Mouse (Mus musculus) spleen, adult 12 weeks (tissue): ENCODE measurements around the gene Nedd9.
A peak's percentile ranks its signal among the peaks of the same experiment; 100 is the strongest.

ENCODE experiments used
- DNase-seq: peaks from one replicate; pipeline ENCODE4 v3.0.0; 2022; ENCODE audit warnings: low spot score

The Nedd9 gene

DNA sequence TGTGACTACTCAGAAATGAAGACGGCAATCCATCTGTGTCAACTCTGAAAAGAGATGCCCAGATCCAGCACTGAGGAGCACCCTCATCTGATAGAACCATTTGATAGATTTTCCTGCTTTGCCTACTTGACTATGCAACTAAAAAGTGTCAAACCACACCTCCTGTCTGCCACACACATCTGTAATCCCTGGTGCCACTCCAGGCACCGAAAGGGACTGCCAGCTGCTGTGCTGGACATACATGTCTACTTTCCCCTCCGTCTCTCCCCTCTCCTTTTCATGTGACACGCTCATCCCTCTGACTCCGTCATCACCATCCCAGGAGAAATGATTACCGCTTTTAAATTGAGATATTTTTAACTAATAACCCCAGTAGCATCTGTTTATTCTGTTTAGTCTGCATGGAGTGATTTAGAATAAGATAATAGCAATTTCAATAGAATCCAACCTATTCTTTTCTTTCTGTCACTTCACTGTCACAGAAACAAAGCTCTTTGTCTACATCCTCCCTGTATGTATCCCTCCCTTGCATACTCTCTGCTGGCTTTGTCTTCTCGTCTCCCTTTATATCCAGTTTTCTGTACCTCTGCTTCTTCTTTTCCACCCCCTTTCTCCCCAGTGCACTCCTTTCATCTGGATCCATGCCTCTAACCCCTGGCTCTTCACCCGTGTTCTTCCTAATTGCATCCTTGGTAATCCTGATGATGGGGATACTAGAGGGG lies 5.0 kb upstream of the Nedd9 start:
- DNase-seq: no peak

DNA sequence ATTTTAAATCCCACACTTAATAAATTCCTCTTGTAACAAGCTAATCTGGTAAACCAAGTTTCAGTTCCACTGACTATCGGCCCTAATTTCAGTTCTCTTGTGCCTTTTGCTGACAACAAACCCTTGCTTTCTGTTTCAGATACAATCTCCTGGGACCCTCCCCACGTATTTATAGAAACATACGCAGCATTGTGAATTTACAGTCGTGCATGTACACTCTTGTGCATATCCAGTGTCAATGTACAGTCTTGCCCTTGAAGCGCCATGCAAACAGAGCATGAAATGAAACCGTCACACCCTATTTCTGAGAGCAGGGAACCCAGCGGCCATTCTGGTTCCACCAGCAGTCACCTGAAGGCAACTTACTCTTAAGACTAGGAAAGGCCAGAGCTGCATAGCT lies 4.4 kb upstream of the Nedd9 start:
- peak; percentile 22 for DNase-seq

DNA sequence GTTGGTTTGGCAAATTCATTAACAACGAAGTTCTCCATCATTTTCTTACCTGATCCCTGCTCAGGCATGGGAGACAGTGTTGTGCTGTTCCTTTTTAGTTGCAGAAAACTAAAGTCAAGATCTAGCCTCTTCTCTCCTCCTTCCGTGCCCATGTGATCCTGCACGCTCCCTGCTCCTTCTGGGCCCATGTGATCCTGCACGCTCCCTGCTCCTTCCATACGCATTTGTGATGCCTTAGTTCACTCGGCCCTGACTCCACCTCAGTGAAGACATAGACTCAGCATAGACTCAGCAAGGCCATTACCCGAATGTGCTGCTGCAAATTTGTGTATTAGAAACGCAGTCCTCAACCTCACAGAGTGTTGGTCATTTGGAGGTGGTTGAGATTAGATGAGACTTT lies 3.1 kb upstream of the Nedd9 start:
- DNase-seq: no peak

DNA sequence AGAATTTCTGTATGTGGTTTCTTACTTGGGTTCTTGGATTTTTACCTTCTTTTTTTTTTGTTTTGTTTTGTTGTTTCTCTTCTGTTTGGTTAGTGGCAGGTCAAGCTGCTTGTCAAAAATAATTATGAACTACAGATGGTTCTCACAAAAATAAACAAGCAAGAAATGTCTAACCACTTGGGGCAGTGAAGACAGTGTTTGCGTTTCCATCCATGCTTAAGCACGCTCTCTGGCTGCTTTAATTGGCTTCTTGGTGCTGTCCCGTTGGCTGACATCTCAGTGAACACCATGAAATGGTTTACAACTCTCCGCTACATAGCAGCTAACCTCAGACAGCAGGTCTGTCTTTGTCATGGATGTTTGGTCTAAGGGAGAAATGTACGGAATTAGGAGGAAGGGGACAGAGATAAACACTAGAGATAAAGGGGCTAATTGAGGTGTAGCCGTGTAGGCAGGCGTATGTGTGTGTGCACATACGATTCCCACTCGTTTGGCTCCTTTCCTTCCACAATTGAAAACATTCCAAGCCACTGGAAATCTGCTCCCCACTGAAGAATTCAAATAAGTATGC lies 2.6 kb upstream of the Nedd9 start:
- DNase-seq: no peak

DNA sequence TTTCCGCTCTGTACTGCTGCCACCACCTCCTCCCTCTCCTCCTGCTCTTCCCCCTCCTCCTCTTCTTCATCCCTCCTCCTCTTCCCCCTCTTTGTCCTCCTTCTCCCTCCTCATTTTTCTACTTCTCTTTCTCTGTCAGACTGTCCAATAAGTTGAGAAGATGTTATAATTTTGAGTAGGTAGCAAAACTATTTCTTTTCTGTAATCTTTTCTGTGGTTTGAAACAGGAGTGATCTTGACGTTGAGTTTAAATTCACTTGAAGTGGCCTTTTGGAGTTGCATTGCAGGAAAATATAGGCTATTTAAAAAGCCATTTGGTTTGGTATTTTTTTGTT lies 214 bp upstream of the Nedd9 start:
- DNase-seq: no peak

DNA sequence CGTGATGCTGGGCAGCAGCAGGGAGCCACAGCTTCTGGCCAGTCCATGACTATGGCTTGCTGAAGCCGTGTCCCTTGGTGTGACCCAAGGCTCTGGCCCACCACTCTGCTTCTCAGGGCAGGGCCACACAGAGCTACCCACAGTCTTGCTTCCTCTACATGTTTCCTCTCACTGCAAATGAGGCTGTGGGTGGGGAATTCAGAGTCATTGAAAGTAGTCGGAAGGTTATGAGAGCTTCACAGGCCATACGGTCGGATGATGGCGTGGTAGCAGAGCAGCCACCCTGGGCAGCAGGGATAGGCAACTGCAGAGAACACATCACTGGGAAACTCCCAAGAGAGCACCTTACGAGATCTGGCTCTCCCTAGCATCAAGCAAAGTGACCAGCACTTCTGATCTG lies 3.2 kb downstream of the Nedd9 start:
- DNase-seq: no peak

DNA sequence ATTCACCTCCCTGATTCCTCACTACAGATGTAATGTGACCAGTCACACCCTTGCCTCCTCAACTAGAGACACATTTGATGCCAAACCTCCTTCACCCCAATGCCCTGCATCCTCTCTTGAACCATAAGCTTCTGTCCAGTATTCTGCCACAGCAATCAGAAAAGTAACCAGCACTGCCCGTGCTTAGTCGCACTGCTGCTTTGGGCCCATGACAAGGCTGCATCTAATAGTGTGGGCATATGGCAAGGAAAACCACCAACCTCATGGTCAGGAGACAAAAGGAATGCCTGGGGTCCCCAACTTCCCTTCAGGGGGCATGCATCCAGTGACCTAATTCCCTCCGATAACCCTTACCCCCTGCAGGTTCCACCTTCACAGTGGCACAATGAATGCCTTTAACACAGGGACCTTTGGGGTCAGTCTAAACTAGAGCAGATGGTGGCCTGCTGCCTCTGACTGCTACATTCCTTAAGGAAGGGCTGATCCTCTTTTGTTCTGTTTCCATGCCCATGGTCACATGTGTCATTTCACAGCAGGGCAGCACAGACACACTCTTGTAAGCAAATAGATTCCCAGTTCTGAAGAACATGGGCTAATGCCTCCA lies 4.7 kb downstream of the Nedd9 start:
- DNase-seq: no peak

DNA sequence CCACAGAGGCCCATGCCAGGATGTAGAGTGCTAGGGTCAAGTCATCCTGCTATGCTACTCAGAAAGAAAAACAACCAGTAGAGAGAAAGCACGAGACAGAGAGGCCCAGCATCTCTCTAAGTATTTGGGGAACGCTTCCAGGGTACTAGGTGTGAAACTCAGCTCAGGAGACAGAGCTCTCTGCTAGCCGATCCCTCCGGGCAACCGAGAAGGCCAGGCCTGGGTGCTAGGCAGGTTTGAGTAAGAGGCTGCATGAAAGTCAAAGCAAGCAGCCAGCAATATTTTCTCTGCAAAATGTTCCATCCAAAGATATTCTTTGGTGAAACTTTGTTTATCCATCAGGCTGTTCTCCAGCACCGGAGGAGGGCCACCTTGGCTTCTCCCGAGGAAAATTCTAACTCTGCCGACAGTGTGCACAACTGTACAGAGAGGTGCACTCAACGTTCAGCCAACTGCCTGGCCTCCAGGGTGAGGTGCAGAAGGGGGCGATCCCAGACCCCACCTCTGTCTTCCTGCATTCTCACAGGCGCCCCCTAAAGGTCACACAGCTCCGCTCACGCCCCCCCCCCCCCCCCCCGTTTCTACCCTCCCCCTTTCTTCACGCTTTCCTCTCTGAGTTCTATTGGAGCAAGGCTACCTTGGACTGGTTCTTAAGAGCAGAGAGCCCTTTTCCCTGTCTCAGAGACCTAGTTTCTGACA lies 7.3 kb downstream of the Nedd9 start:
- no peak for DNase-seq

DNA sequence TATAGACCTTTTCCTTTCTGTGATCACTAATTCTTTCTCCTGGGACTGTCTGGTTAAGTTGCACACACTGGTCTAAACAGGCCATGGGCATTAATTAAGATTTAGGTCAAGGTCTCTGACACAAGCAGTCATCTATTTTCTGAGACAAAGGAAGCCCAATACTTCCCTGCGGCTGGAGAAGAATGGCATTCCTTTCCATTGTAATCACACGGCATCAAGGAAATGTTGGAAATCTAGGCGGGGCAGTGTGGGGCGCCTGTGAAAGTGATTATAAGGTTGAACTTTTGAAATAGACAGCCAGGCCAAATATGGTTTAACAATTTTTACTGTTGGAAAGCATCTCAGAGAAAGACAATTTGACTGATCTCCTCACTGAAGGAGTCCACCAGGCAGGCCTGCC lies 10.9 kb downstream of the Nedd9 start:
- DNase-seq: no peak

DNA sequence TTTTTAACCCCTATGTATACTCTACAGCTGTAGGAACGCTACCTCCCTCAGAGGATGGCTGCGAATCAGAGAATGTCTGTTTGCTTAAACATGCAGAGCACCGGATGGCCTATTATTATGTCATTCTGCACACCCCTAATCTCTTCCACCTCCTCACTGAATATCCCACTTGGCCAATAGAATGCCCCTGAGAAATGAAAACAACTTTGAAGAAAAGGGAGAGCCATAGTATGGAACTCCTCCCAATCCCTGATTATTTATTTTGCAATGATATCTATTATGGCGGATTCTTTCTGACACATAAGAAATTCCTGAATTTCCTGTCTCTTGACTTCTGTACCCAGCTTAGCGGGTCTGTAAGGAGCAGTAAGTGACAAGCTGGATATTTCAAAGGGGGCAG lies 12.8 kb downstream of the Nedd9 start:
- no peak for DNase-seq

DNA sequence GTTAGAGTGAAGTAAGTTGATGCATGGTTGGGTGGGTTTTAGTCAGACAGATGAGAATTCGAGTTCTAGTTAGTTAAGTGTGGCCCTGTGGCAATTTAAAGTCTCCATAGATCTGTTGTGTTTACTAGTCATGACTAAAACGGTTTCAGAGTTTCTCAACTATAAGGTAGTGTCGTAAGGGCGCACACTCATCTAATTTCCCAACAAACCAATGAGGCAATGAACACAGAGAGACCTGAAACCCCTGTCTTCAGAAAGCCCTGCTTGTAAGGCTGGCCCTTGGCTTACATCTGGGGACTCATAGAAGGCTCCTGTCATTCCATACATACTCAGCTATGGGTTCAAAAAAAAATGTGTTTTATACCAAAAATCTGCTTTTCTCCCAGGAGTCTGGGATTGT lies 13.7 kb downstream of the Nedd9 start:
- DNase-seq: no peak

DNA sequence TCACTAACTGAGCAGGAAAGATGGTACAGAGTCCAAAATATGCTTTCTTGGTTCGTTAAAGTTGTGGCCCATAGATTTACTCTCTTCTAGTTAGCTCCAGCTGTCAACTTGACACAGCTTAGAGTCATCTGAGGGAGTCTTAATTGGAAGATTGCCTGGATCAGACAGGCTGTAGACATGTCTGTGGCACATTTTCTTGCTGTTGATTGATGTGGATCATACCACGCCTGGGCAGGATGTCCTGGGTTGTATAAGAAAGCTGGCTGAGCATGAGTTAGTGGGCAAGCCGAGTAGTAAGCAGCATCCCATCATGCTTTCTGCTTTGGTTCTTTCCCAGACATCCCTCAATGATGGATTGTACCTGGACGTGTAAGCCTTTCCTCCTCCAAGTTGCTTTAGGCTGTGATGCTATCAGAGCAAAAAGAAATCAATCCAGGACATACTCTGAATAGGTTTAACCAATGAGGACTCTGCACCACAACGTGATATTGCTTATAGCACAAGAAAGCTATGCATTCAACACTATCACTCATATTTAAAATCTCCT lies 14.2 kb downstream of the Nedd9 start:
- DNase-seq: no peak

DNA sequence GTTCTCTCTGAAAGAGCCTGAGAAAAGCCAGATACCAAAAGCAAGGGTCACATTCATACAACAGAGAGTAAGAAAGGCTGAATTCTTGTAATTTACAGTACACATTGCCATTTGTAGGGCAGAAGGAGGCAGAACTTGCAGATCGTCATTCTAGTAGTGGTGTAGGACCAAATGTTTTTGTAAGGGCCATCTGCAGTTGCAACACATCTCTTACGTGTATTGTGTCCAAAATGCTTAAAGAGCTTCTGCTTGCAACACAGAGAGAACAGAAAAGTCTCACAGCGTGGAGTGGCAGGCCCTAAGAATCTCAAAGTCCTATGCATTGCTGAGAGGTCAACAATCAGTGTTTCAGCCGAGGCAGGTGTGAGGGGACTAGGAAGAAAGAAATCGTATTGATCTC lies 18.9 kb downstream of the Nedd9 start:
- DNase-seq: no peak

DNA sequence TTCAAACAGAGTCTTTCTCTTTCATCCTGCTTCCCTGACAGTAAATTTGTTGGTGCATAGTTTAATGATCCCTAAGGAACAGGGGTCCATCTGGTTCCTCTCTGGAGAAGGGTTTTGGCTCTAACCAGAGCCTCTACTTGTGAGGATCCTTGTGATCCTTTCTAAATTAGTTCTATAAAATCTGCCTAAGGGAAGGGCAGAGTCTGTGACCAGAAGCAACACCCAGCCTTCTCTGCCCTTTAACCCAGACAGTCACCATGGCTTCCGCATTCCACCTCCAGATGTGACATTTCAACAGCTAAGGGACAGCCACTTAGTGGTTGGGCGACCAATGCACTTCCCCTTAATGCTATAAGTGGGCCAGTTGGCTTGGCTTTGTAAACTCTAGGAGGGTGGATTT lies 20.1 kb downstream of the Nedd9 start:
- DNase-seq: no peak

DNA sequence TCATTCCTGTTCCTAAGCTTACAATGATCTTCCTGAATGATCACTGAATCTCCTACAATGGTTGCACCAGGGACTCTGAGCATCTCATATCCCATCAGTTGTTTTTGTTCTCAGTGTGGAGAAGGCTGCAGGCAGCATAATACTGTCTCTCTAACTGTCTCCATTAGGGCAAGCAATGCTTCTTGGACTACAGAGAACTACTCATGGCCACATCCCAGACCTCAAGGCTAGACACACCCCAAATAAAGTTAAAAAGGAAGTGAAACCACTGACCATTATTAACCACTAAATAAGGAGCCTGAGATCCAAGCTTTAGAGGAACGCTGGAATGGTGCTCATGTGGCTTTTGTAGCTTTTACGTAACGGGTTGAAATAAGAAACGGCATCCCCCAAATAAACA lies 20.5 kb downstream of the Nedd9 start:
- DNase-seq: no peak

DNA sequence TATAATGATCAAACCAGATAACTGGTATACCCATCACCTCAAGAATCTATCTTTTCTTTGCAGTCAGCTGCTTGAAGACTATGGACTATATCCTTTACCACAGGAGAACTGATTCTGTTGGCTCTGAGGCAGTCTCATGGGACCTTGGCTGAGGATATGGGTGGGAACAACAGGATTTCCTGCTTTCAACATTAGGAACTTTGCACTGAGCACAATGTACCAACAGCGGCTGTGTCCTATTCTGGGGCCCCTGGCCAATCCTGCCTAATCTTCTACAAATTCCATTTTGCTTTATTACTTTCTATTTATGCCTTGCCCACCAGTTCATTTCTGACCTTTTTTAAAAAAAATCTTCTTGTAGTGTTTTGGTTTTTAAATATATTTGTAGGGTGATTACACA lies 21.0 kb downstream of the Nedd9 start:
- DNase-seq: no peak

DNA sequence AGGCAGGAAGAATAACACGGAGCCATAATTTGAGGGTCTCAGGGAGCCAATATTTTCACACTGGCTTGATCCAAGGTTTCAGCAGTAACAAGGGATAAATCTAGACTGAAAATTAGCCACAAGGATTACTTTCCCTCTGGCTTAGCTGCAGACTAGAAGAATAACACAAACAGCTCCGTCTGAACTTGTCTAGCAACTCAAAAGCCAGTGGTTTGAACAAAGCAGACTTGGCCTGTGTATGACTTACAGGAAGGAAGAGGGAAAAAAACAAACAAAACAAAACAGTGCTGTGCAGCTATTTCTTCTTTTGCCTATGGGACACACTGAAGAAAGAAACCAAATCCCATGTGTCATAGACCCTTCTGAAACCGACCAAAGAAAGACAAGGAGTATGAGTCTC lies 25.7 kb downstream of the Nedd9 start:
- DNase-seq: no peak

DNA sequence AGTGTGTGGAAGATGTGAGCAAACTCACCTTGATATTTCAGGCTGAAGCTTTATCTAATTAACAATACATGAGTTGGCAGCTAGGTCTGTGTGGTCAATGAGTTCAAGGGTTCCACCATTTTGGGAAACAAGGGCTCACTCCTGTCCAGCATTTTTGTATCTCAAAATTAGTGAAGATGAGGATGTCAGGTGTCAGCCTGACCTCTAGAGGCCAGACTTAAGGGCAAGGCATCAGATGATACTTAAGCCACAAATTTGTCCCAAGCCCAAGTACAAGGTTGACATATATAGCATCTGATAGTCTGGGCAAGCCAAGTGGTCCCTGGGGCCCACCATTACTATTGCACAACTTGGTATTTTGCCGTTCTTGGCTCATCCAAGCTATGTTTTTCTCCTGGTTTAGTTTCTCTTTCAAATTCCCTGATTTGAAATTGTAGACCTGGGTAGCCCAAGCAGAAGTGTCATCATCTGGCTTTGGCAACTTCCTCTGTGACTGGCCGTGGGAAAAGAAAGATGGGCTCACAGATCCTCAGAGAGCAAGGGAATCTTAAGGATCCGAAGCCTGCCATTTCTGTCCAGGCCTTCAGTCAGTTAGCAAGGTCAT lies 27.4 kb downstream of the Nedd9 start:
- no peak for DNase-seq

DNA sequence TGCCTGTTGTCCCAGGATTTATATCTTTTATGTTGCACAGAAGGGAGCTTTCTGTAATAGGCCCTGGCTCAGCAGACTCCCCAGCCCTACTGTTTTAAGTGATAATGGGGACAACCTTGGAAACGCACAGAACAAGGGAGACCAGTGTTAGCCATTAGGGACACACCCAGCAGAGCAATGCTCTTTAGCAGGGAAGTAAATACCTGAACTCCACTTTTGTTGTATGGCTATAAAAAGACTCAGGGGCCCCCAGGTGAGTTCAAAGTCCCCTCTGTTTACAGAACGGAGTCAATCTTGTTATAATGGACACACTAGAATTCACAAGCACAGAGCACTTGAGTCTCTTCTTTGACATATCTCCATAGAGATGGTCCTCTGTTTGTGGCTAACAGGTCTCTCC lies 28.5 kb downstream of the Nedd9 start:
- DNase-seq: no peak

DNA sequence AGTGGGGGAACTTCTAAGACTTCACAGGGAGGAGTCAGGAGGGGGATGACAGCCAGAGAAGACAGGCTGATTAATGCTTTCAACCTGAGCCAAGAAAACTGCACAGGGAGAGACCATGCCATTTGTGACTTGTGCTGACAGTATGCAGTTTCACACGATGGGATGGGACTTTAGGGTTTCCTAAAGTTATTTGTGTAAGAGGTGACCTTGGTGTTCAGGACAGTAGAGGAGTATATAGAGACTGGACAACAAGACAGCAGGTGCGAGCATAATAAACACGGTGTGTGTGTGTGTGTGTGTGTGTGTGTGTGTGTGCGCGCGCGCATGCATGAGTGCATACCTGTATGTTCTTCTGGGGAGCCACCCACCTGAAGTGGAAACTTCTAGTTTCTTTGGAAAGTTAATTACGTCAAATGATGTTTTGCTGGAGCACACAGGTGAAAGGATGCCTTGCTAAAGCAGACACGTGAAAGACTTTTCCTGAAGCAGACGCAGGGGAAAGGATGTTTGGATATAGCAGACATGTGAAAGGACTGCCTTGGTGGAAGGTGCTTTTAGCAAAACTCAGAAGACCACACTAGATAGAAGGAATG lies 29.3 kb downstream of the Nedd9 start:
- no peak for DNase-seq

DNA sequence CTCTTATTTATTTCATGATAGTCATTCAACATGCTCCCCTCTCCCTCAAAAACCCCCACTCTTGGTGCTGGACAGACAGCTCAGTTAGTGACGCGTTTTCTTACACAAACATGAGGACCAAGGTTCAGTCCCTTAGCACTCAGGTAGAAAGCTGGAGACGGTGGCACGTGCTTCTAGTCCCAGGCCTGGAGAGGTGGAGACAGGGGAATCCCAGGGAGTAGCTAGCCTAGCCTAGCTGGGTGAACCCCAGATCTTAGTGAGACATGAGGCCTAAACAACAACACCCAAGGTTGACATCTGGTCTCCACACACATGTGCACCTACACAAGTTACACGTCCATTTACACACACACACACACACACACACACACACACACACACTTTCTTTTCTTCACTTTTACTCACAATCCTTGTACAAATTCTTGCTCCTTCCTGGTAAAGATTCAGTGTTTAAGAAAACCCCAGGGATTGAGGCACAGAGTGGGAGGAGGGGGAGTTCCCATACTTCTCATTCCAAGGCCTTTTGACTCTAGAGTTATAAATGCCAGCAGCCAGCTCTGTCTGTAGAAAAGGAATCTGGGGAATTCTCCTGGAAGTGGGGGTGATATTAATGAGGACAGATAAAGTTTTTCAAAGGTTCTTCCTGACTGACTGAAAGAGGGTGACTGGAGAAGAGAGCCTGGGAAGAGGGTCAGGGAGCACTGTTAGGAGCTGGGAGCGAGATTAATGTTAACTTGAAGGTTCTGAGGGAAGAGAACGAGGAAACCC lies 29.9 kb downstream of the Nedd9 start:
- no peak for DNase-seq
